In genomic region chr19:41438953-41439352, GRCm38 (mm10) we compare ENCODE assay signal across 17 mouse cellular contexts. TPM values are rescaled to one million over a fixed set of nuclear protein-coding genes. Genes with fewer than 3 reads are reported as not detected.
A peak's percentile ranks its signal among the peaks of the same experiment; 100 is the strongest.
DNase-seq lines count a peak whose midpoint lies in the region; ATAC-seq and TF ChIP-seq lines count a peak whose summit lies in the region.
"Had no signal": no experiment of that assay in that cellular context is flagged by ENCODE, and none has a peak within 500 bp of the region (broad histone marks: within the 10 kb centered on the region; RNA-seq: fewer than 3 reads in every experiment).

No protein-coding gene starts in this region.

- intact Hi-C loops in left cerebral cortex, postnatal 4 days (cut with DNase I), result no loop called here
- intact Hi-C loops in heart, postnatal 36 days (cut with DNase I), result no loop called here

- DNase-seq in left cerebral cortex, adult 9 months (ENCODE audit: low spot score in 2 of 2), result peak; percentile 2 to 17
- DNase-seq in left cerebral cortex, postnatal 4 days, result no peak
- DNase-seq in brain, embryonic 18.5 days (ENCODE audit: low read depth, low spot score), result peak; percentile 20
- peak; percentile 30 to 82 for DNase-seq in cerebellum, adult 2 months
- DNase-seq in layer of hippocampus, adult 9-10 months (ENCODE audit: low spot score), result peak; percentile 50
- no peak for DNase-seq in heart, postnatal 36 days
- DNase-seq: adrenal gland, postnatal 25 days; lung, adult 2 months; midbrain, embryonic 14.5 days; thymus, adult 18-20 months had no signal

- no peaks in the 10 kb centered on the region for H3K27me3 ChIP-seq in cerebellum, adult 2 months (ENCODE audit: control insufficient read depth, insufficient read depth, low read length)

- TF ChIP-seq CTCF in cerebellum, adult 2 months (IDR thresholded peaks at IDR 0.05; ENCODE audit: borderline replicate concordance, insufficient read depth, low read depth, low read length), result no peak

- no peak overlapping the region for H3K4me3 ChIP-seq in cerebellum, adult 2 months (replicated peaks; ENCODE audit: insufficient read depth, low read depth, low read length)
- H3K4me3 ChIP-seq: left cerebral cortex, adult 2 months; limb, embryonic 15.5 days had no signal

- 25% methylated on average over 6 of the region's 6 CpGs for WGBS in cerebellum, adult 2 months

- peaks cover 3% of the 10 kb centered on the region; the same call in 1 of the 2 replicates for H3K4me1 ChIP-seq in cerebellum, adult 2 months (ENCODE audit: control insufficient read depth, insufficient read depth, low read length)

- ATAC-seq in CD4-positive, CD25-positive, alpha-beta regulatory T cell, adult 4 months, result no peak
- ATAC-seq: intestine, postnatal 0 days had no signal

- H3K27ac ChIP-seq in cerebellum, adult 2 months (ENCODE audit: insufficient read depth, low read length), result no peak overlapping the region
- H3K27ac ChIP-seq: hindbrain, embryonic 14.5 days; kidney, postnatal 0 days; left cerebral cortex, adult 2 months; limb, embryonic 15.5 days; macrophage had no signal

- no peak for TF ChIP-seq POLR2A in cerebellum, adult 2 months (IDR thresholded peaks at IDR 0.05; ENCODE audit: borderline replicate concordance, insufficient read depth, low read length)

RNA-seq across cellular contexts. Expression of gene Lcor, which starts 43.5 kb away (rescaled TPM):
- total RNA-seq in left cerebral cortex, postnatal 4 days (2021), result 10 to 100 TPM; 28.7 to 29.6 TPM
- 4.2 and 4.6 TPM in 2 replicates for polyA plus RNA-seq in cerebellum, adult 2 months (2012; rRNA removed)
- total RNA-seq in heart, postnatal 36 days (2021), result 10 to 100 TPM; 11.4 to 11.7 TPM
- 10 to 100 TPM; 17.1 to 17.6 TPM for polyA plus RNA-seq in CD4-positive, CD25-positive, alpha-beta regulatory T cell, adult 4 months (2017; shearing (Covaris generic))

RNA-seq across cellular contexts. Expression of gene Pik3ap1, which starts 54.1 kb away (rescaled TPM):
- total RNA-seq in left cerebral cortex, postnatal 4 days (2021), result 1 to 10 TPM; 1.7 to 2.0 TPM
- polyA plus RNA-seq in cerebellum, adult 2 months (2012; rRNA removed), result 0.70 and 0.92 TPM in 2 replicates
- total RNA-seq in heart, postnatal 36 days (2021), result 1 to 10 TPM; 1.7 to 2.5 TPM
- 1 to 10 TPM; 2.5 to 2.8 TPM for polyA plus RNA-seq in CD4-positive, CD25-positive, alpha-beta regulatory T cell, adult 4 months (2017; shearing (Covaris generic))

Comparison
In these comparisons a context has a peak if more than half of its experiments do, and no peak if none do; other contexts are left out.
1. DNase-seq: peak in left cerebral cortex, adult 9 months (2 of 2), brain, embryonic 18.5 days (single experiment), cerebellum, adult 2 months (2 of 2) and layer of hippocampus, adult 9-10 months (single experiment); none in left cerebral cortex, postnatal 4 days (single experiment) and heart, postnatal 36 days (0 of 2).